Mouse (Mus musculus): ENCODE results near the gene Fbxl17.

DNA sequence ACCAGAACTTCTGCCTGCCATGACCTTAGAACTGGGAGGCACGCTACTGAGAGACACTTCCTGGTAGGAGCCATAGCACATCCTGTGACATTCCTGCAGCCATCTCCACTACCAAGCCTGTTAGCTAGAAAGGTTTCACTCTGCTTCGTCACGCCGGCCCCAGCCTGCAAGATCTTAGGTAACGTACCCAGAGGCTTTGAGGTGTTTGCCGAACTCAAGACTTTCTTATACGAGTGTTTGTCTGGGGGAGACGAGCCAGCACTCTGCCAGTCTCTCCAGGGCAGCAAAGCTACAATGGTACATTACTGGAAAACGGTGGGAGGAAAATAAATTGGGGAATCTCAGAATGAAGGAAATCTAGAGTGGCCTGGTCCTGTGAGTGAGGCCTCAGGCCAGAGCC lies 292.1 kb downstream of the Fbxl17 start:
- TF ChIP-seq CTCF (IDR thresholded peaks at IDR 0.05; ENCODE audit: borderline replicate concordance, control insufficient read depth, extremely low read depth, insufficient read depth, low read length, poor library complexity) (no peak), POLR2A (IDR thresholded peaks at IDR 0.05; ENCODE audit: control insufficient read depth, extremely low read depth, insufficient read depth, low read length, poor library complexity) (no peak)
